Mouse (Mus musculus) frontal cortex, adult 2 months (tissue): ENCODE measurements around the gene Tmem163. TPM values are rescaled to one million over a fixed set of nuclear protein-coding genes. Genes with fewer than 3 reads are reported as not detected.

ENCODE experiments used
- DNase-seq, 2 experiments: peaks; one replicate each; pipeline ENCODE4 v3.0.0; 2022; ENCODE audit warnings: low spot score in 1 of 2; ENCODE audit errors: extremely low spot score in 1 of 2
- polyA plus RNA-seq: library from polyadenylated mRNA; depleted of rRNA; stranded (reverse); fragments of >200 nt; gene quantifications from 2 replicates; pipeline ENCODE4 v1.2.3, GENCODE M21; 2012

The Tmem163 gene
- polyA plus RNA-seq, 1 experiment, result 48.3 TPM

- DNase-seq, result no peak
These were observed 18.0 kb downstream of the Tmem163 start for GRCm38 (mm10) chr1:127661118-127662012.

- DNase-seq, result no peak
These were observed 27.8 kb downstream of the Tmem163 start for GRCm38 (mm10) chr1:127651564-127651963.

- DNase-seq, result peak in 1 of 2 experiments; percentile 15
These were observed 36.2 kb downstream of the Tmem163 start for GRCm38 (mm10) chr1:127642976-127643769.

GRCm38 (mm10) chr1:127637917-127638316 lies 41.4 kb downstream of the Tmem163 start:
- DNase-seq, result no peak

GRCm38 (mm10) chr1:127627151-127627550 lies 52.2 kb downstream of the Tmem163 start:
- no peak for DNase-seq

GRCm38 (mm10) chr1:127625577-127626362 lies 53.6 kb downstream of the Tmem163 start:
- no peak for DNase-seq

GRCm38 (mm10) chr1:127622349-127622748 lies 57.0 kb downstream of the Tmem163 start:
- no peak for DNase-seq

- DNase-seq, result no peak
These were observed 60.3 kb downstream of the Tmem163 start for GRCm38 (mm10) chr1:127619036-127619435.

GRCm38 (mm10) chr1:127610378-127610777 lies 69.0 kb downstream of the Tmem163 start:
- DNase-seq, result no peak

GRCm38 (mm10) chr1:127609814-127610213 lies 69.5 kb downstream of the Tmem163 start:
- DNase-seq, result no peak

- DNase-seq, result no peak
These were observed 71.0 kb downstream of the Tmem163 start for GRCm38 (mm10) chr1:127608326-127608725.

- peak in 1 of 2 experiments; percentile 30 for DNase-seq
These were observed 75.4 kb downstream of the Tmem163 start for GRCm38 (mm10) chr1:127603697-127604631.

- no peak for DNase-seq
These were observed 83.2 kb downstream of the Tmem163 start for GRCm38 (mm10) chr1:127596143-127596542.

GRCm38 (mm10) chr1:127595735-127596134 lies 83.6 kb downstream of the Tmem163 start:
- no peak for DNase-seq

GRCm38 (mm10) chr1:127589542-127589941 lies 89.8 kb downstream of the Tmem163 start:
- no peak for DNase-seq

- DNase-seq, result no peak
These were observed 92.3 kb downstream of the Tmem163 start for GRCm38 (mm10) chr1:127587071-127587470.

GRCm38 (mm10) chr1:127586156-127586555 lies 93.2 kb downstream of the Tmem163 start:
- DNase-seq, result no peak

- DNase-seq, result no peak
These were observed 101.4 kb downstream of the Tmem163 start for GRCm38 (mm10) chr1:127577981-127578380.

GRCm38 (mm10) chr1:127577083-127577482 lies 102.3 kb downstream of the Tmem163 start:
- DNase-seq, result no peak

- DNase-seq, result no peak
These were observed 102.8 kb downstream of the Tmem163 start for GRCm38 (mm10) chr1:127576563-127576962.
